Mouse (Mus musculus) left cerebral cortex, postnatal 25 days (tissue): ENCODE measurements around the gene Rps4x. TPM values are rescaled to one million over a fixed set of nuclear protein-coding genes. Genes with fewer than 3 reads are reported as not detected.
"Not testable (repeated sequence)": the region's sequence is repeated elsewhere in the genome, so short reads cannot be mapped to it uniquely, and the experiment has no call there.

Experiments
- DNase-seq, 2 experiments: peaks; one replicate each; pipeline ENCODE4 v3.0.0; 2022; ENCODE audit warnings: low spot score in 2 of 2, mixed read lengths in 1 of 2
- intact Hi-C: fragments of 180-260 bp; cut with DNase I; formaldehyde crosslinking; loops from one replicate; pipeline ENCODE4 v1.15.1; 2025
- total RNA-seq, 2 experiments: library from RNA; stranded (reverse); gene quantifications; 2 replicates each; pipeline ENCODE4 v1.2.3; 2021

Rps4x gene
- total RNA-seq = 100 to 1,000 TPM; 387 to 447 TPM

- DNase-seq = peak; percentile 74 to 80
- intact Hi-C loops = no loop called here
Measured at GRCm38 (mm10) chrX:102188712-102189497, at the start of gene Rps4x. Rps4x (minus strand) TSS chrX:102189394.

GRCm38 (mm10) chrX:102219126-102219525 is 29.9 kb upstream of the Rps4x start:
- intact Hi-C loops = loop anchor here (2.0 kb wide), 1 partner anchor 258 kb away; no protein-coding TSS in a partner anchor
- DNase-seq = peak; percentile 4 to 8

- peak in 1 of 2 experiments; percentile 1 for DNase-seq
- intact Hi-C loops = not testable (repeated sequence)
Measured at GRCm38 (mm10) chrX:102215356-102215755, 26.2 kb upstream of the Rps4x start.

- intact Hi-C loops = no loop called here
- no peak for DNase-seq
Measured at GRCm38 (mm10) chrX:102190840-102191239, 1.6 kb upstream of the Rps4x start.

- intact Hi-C loops = no loop called here
- DNase-seq = no peak
Measured at GRCm38 (mm10) chrX:102189581-102189980, 387 bp upstream of the Rps4x start.

- intact Hi-C loops = no loop called here
Measured at GRCm38 (mm10) chrX:102187023-102187699, 2.0 kb downstream of the Rps4x start.

GRCm38 (mm10) chrX:102182575-102182974 is 6.6 kb downstream of the Rps4x start:
- no peak for DNase-seq
- intact Hi-C loops = no loop called here

More at GRCm38 (mm10) chrX:102187023-102187699, 2.0 kb downstream of the Rps4x start:
- no peak for DNase-seq

- no peak for DNase-seq
Measured at GRCm38 (mm10) chrX:102175538-102176287, 13.5 kb downstream of the Rps4x start.

GRCm38 (mm10) chrX:102170900-102171299 is 18.3 kb downstream of the Rps4x start:
- no peak for DNase-seq
- intact Hi-C loops = no loop called here

More at GRCm38 (mm10) chrX:102175538-102176287, 13.5 kb downstream of the Rps4x start:
- intact Hi-C loops = no loop called here

GRCm38 (mm10) chrX:102170135-102170534 is 19.1 kb downstream of the Rps4x start:
- intact Hi-C loops = no loop called here

GRCm38 (mm10) chrX:102169724-102170123 is 19.5 kb downstream of the Rps4x start:
- no peak for DNase-seq
- intact Hi-C loops = no loop called here

More at GRCm38 (mm10) chrX:102170135-102170534, 19.1 kb downstream of the Rps4x start:
- DNase-seq = no peak

GRCm38 (mm10) chrX:102166986-102167385 is 22.2 kb downstream of the Rps4x start:
- no peak for DNase-seq
- intact Hi-C loops = no loop called here

- peak in 1 of 2 experiments; percentile 11 for DNase-seq
- intact Hi-C loops = no loop called here
Measured at GRCm38 (mm10) chrX:102166521-102166920, 22.7 kb downstream of the Rps4x start.

- intact Hi-C loops = no loop called here
- DNase-seq = no peak
Measured at GRCm38 (mm10) chrX:102163529-102163928, 25.7 kb downstream of the Rps4x start.

- intact Hi-C loops = no loop called here
- no peak for DNase-seq
Measured at GRCm38 (mm10) chrX:102163096-102163495, 26.1 kb downstream of the Rps4x start.

GRCm38 (mm10) chrX:102160528-102160927 is 28.7 kb downstream of the Rps4x start:
- intact Hi-C loops = no loop called here
- no peak for DNase-seq

- peak in 1 of 2 experiments; percentile 10 for DNase-seq
- intact Hi-C loops = no loop called here
Measured at GRCm38 (mm10) chrX:102159778-102160177, 29.4 kb downstream of the Rps4x start.

GRCm38 (mm10) chrX:102157423-102157791 is 31.8 kb downstream of the Rps4x start:
- no peak for DNase-seq
- intact Hi-C loops = loop anchor here (2.0 kb wide), 1 partner anchor 39 kb away; the partner anchor contains the start of gene Pin4

GRCm38 (mm10) chrX:102156618-102157422 is 32.4 kb downstream of the Rps4x start, which contains the start of gene Ercc6l:
Ercc6l (minus strand) TSS chrX:102157091.
- intact Hi-C loops = loop anchor here (2.0 kb wide), 1 partner anchor 38 kb away; the partner anchor contains the start of gene Pin4
- DNase-seq = peak; percentile 77 to 91
